Mouse (Mus musculus) gastrocnemius, adult 18-20 months (tissue): ENCODE data around the gene Khdc1a. TPM values are rescaled to one million over a fixed set of nuclear protein-coding genes. Genes with fewer than 3 reads are reported as not detected.

Experiments used
- DNase-seq: peaks from one replicate; pipeline ENCODE4 v3.0.0; 2021; ENCODE audit warnings: low spot score
- total RNA-seq, 2 experiments: library from RNA; stranded (reverse); gene quantifications; 2 replicates each; pipeline ENCODE4 v1.2.3; 2021

The Khdc1a gene
- total RNA-seq, 2 experiments from 2014 or later, result not detected

DNA sequence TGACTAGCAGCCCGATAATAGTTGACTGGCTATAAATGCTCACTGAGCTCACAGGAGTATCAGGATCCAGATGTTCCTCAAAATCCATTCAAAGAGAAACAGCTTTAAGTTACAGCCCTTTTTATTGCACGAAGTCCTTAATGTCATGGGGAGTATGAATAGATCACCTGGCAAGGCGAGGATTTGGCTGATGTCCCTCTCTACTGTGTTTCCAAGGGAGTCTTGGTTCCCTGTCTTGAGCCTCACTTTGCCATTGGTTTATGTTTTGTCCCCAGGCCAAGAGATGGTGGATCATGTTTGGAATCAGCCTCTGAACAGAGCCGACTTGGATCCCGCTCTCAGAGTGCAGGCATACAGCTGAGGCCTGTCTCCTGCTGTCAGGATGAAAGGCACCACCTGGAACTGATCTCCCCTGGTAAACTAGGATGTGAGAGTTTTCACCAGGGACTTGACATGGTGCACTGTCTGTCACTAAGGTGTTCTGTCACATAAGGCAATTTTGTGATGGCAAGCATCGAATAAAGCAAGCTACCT is 41.8 kb downstream of the Khdc1a start:
- DNase-seq, result no peak

Other genes with a start within 250 kb of the Khdc1a start
- gene Tmem14a, start 131.1 kb upstream of the Khdc1a start, total RNA-seq, result 1 to 10 TPM; 1.2 to 1.4 TPM
- gene Gsta3, start 109.1 kb upstream of the Khdc1a start, total RNA-seq, result 1 to 10 TPM in 1 of 2 experiments, under 1 TPM in 1; 0.55 to 2.0 TPM
- not detected for gene Khdc1c, start 18.7 kb downstream of the Khdc1a start, total RNA-seq
- gene Khdc1b, start 33.9 kb downstream of the Khdc1a start, total RNA-seq, result not detected